Mouse (Mus musculus) mesoderm, embryonic 11.5 days (tissue): Measurements from ENCODE around the gene Clca1.
"Not testable (repeated sequence)": the region's sequence is repeated elsewhere in the genome, so short reads cannot be mapped to it uniquely, and the experiment has no call there.

ENCODE experiments used
- DNase-seq: peaks from one replicate; pipeline ENCODE4 v3.0.0-alpha.2; 2012; ENCODE audit warnings: low read depth, low spot score

Clca1 gene

GRCm38 (mm10) chr3:145032676-145033075 lies at the start of gene Clca1:
Clca1 (minus strand) TSS chr3:145032776.
- DNase-seq: no peak

GRCm38 (mm10) chr3:145080904-145081303 lies 48.3 kb upstream of the Clca1 start:
- DNase-seq: no peak

- DNase-seq: no peak
Measured at GRCm38 (mm10) chr3:145078405-145078804, 45.8 kb upstream of the Clca1 start.

GRCm38 (mm10) chr3:145072339-145072738 lies 39.8 kb upstream of the Clca1 start:
- DNase-seq: no peak

GRCm38 (mm10) chr3:145068964-145069363 lies 36.4 kb upstream of the Clca1 start:
- DNase-seq: no peak

- DNase-seq: not testable (repeated sequence)
Measured at GRCm38 (mm10) chr3:145055138-145055537, 22.6 kb upstream of the Clca1 start.

- DNase-seq: no peak
Measured at GRCm38 (mm10) chr3:145049820-145050219, 17.2 kb upstream of the Clca1 start.

GRCm38 (mm10) chr3:145038813-145039212 lies 6.2 kb upstream of the Clca1 start:
- DNase-seq: no peak

- DNase-seq: no peak
Measured at GRCm38 (mm10) chr3:145028036-145028435, 4.5 kb downstream of the Clca1 start.

GRCm38 (mm10) chr3:145026750-145027149 lies 5.8 kb downstream of the Clca1 start:
- DNase-seq: peak; percentile 69

GRCm38 (mm10) chr3:145017807-145018206 lies 14.8 kb downstream of the Clca1 start:
- DNase-seq: no peak

- no peak for DNase-seq
Measured at GRCm38 (mm10) chr3:145004422-145004821, 28.2 kb downstream of the Clca1 start.

- DNase-seq: no peak
Measured at GRCm38 (mm10) chr3:145000912-145001311, 31.7 kb downstream of the Clca1 start.

GRCm38 (mm10) chr3:144993055-144993454 lies 39.5 kb downstream of the Clca1 start:
- DNase-seq: no peak

- DNase-seq: no peak
Measured at GRCm38 (mm10) chr3:144992618-144993017, 40.0 kb downstream of the Clca1 start.

- no peak for DNase-seq
Measured at GRCm38 (mm10) chr3:144985890-144986289, 46.7 kb downstream of the Clca1 start.

GRCm38 (mm10) chr3:144980551-144980950 lies 52.0 kb downstream of the Clca1 start:
- DNase-seq: no peak

GRCm38 (mm10) chr3:144977631-144978030 lies 54.9 kb downstream of the Clca1 start:
- DNase-seq: no peak

GRCm38 (mm10) chr3:144976091-144976490 lies 56.5 kb downstream of the Clca1 start:
- DNase-seq: no peak

- DNase-seq: no peak
Measured at GRCm38 (mm10) chr3:144974945-144975344, 57.6 kb downstream of the Clca1 start, which contains the start of gene Clca4a. Clca4a (minus strand) TSS chr3:144975045.

GRCm38 (mm10) chr3:144971553-144972270 lies 60.9 kb downstream of the Clca1 start:
- no peak for DNase-seq

- DNase-seq: no peak
Measured at GRCm38 (mm10) chr3:144969755-144970154, 62.8 kb downstream of the Clca1 start.

GRCm38 (mm10) chr3:144966074-144966473 lies 66.5 kb downstream of the Clca1 start:
- no peak for DNase-seq
